Mouse (Mus musculus): ENCODE measurements at regions not wholly inside any gene's neighbourhood (a gene's known extent, or its start where the extent isn't known, plus 50 kb on each side); places are given as distances from the start of the nearest gene placed in this dataset.

DNA sequence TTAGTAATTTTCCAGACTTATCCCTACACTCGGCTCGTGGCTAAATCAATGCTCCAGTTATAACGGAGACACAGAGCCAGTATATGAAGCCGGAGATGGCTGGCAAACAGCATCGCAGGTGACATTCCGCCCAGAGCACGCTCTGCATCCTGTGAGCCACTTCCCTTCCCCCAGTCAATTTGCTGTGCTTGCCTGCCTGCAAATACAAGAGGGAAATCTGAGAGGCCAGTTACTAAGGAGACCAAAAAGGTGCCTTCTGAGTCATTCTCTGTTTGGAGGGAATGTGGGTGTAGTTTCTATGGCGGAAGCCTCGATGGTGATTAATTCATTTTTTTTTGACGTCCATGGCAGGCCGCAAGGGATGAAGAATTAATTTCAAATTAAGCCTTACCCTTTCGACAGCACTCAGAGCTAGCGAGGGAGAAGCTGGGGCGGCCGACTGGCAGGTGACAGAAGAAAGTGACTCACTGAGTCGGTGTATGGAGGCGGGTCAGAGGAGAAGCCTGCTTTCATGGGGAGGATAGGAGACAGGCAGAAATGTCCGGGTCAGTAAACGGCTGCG lies 159.5 kb upstream of the Fndc3a start:
- TF ChIP-seq CTCF (IDR thresholded peaks at IDR 0.05; ENCODE audit: low read depth, low read length) (no peak), POLR2A (IDR thresholded peaks at IDR 0.05; ENCODE audit: extremely low read depth, insufficient read depth, low read length) (no peak)
